Mouse (Mus musculus): ENCODE data around the gene Mplkip. TPM values are rescaled to one million over a fixed set of nuclear protein-coding genes. Genes with fewer than 3 reads are reported as not detected.

Gene Mplkip
- total and polyA plus RNA-seq, 3 experiments: 20.1 to 39.1 TPM; not detected in 1

GRCm38 (mm10) chr13:17717357-17717756 lies 22.4 kb downstream of the Mplkip start:
- Histone ChIP-seq H3K4me1 (ENCODE audit: control insufficient read depth in 1 of 2, insufficient read depth in 2 of 2, low read length in 2 of 2) (no peaks in the 10 kb centered on the region), H3K27me3 (ENCODE audit: control insufficient read depth in 1 of 2, insufficient read depth in 2 of 2, low read length in 2 of 2) (no peaks in the 10 kb centered on the region), H3K9me3 (replicated peaks; ENCODE audit: insufficient read depth, low read length) (no peaks in the 10 kb centered on the region), H3K9ac (ENCODE audit: control insufficient read depth, low read depth, low read length, poor library complexity, severe bottlenecking) (no peak overlapping the region), H3K36me3 (ENCODE audit: control insufficient read depth in 1 of 2, insufficient read depth in 2 of 2, low read length in 2 of 2) (peaks cover 0 to 18% of the 10 kb centered on the region in 2 experiments; a peak in 3 of 4 replicates), H3K4me3 (ENCODE audit: control insufficient read depth in 1 of 2, insufficient read depth in 1 of 2, low read depth in 2 of 2, low read length in 2 of 2) (no peak overlapping the region), H3K79me2 (ENCODE audit: control insufficient read depth, insufficient read depth, low read length, poor library complexity) (no peaks in the 10 kb centered on the region), H3K27ac (ENCODE audit: control insufficient read depth, low read depth, low read length) (no peak overlapping the region)
- no peak for DNase-seq (ENCODE audit: low read depth, low spot score)
- no peak for TF ChIP-seq CTCF (IDR thresholded peaks at IDR 0.05 in 2 of 3, conservative IDR thresholded peaks at IDR 0.05 in 1 of 3; ENCODE audit: control insufficient read depth in 1 of 3, insufficient read depth in 1 of 3, low read depth in 2 of 3, low read length in 3 of 3, poor library complexity in 1 of 3, severe bottlenecking in 1 of 3)
- no peak for TF ChIP-seq UBTF (IDR thresholded peaks at IDR 0.05; ENCODE audit: borderline replicate concordance, insufficient read depth, low read depth, low read length)
- no peak for TF ChIP-seq MAX (IDR thresholded peaks at IDR 0.05; ENCODE audit: low read length)
- no peak for TF ChIP-seq RAD21 (IDR thresholded peaks at IDR 0.05; ENCODE audit: low read depth, low read length)

GRCm38 (mm10) chr13:17727922-17728321 lies 32.9 kb downstream of the Mplkip start:
- no peaks in the 10 kb centered on the region for H3K9me3 ChIP-seq (replicated peaks; ENCODE audit: insufficient read depth, low read length)
- no peaks in the 10 kb centered on the region; a peak in 1 of 4 replicates for H3K4me1 ChIP-seq (ENCODE audit: control insufficient read depth in 1 of 2, insufficient read depth in 2 of 2, low read length in 2 of 2)
- no peak overlapping the region for H3K9ac ChIP-seq (ENCODE audit: control insufficient read depth, low read depth, low read length, poor library complexity, severe bottlenecking)
- H3K27me3 ChIP-seq (ENCODE audit: control insufficient read depth in 1 of 2, insufficient read depth in 2 of 2, low read length in 2 of 2): no peaks in the 10 kb centered on the region
- no peak for DNase-seq (ENCODE audit: low read depth, low spot score)
- peaks cover 8 to 22% of the 10 kb centered on the region in 2 experiments for H3K36me3 ChIP-seq (ENCODE audit: control insufficient read depth in 1 of 2, insufficient read depth in 2 of 2, low read length in 2 of 2)
- H3K4me3 ChIP-seq (ENCODE audit: control insufficient read depth in 1 of 2, insufficient read depth in 1 of 2, low read depth in 2 of 2, low read length in 2 of 2): no peak overlapping the region
- H3K79me2 ChIP-seq (ENCODE audit: control insufficient read depth, insufficient read depth, low read length, poor library complexity): no peaks in the 10 kb centered on the region
- no peak overlapping the region for H3K27ac ChIP-seq (ENCODE audit: control insufficient read depth, low read depth, low read length)
- TF ChIP-seq NELFE (IDR thresholded peaks at IDR 0.05; ENCODE audit: low read depth, low read length) (no peak), MAX (IDR thresholded peaks at IDR 0.05; ENCODE audit: low read length) (no peak), SIN3A (IDR thresholded peaks at IDR 0.05; ENCODE audit: low read length) (no peak), POLR2AphosphoS5 (IDR thresholded peaks at IDR 0.05; ENCODE audit: borderline replicate concordance, low read depth, low read length) (no peak), MYC (IDR thresholded peaks at IDR 0.05; ENCODE audit: low read depth, low read length) (no peak), ETS1 (IDR thresholded peaks at IDR 0.05; ENCODE audit: low read depth, low read length) (no peak), E2F4 (IDR thresholded peaks at IDR 0.05; ENCODE audit: borderline replicate concordance, low read depth, low read length) (no peak), MYB (IDR thresholded peaks at IDR 0.05; ENCODE audit: low read depth, low read length) (no peak), UBTF (IDR thresholded peaks at IDR 0.05; ENCODE audit: borderline replicate concordance, insufficient read depth, low read depth, low read length) (no peak), TBP (IDR thresholded peaks at IDR 0.05; ENCODE audit: low read depth, low read length) (no peak)

GRCm38 (mm10) chr13:17728798-17729197 lies 33.8 kb downstream of the Mplkip start:
- Histone ChIP-seq H3K27me3 (ENCODE audit: control insufficient read depth in 1 of 2, insufficient read depth in 2 of 2, low read length in 2 of 2) (no peaks in the 10 kb centered on the region), H3K9ac (ENCODE audit: control insufficient read depth, low read depth, low read length, poor library complexity, severe bottlenecking) (no peak overlapping the region), H3K9me3 (replicated peaks; ENCODE audit: insufficient read depth, low read length) (no peaks in the 10 kb centered on the region), H3K4me3 (ENCODE audit: control insufficient read depth in 1 of 2, insufficient read depth in 1 of 2, low read depth in 2 of 2, low read length in 2 of 2) (no peak overlapping the region), H3K27ac (ENCODE audit: control insufficient read depth, low read depth, low read length) (no peak overlapping the region), H3K4me1 (ENCODE audit: control insufficient read depth in 1 of 2, insufficient read depth in 2 of 2, low read length in 2 of 2) (no peaks in the 10 kb centered on the region; a peak in 1 of 4 replicates), H3K36me3 (ENCODE audit: control insufficient read depth in 1 of 2, insufficient read depth in 2 of 2, low read length in 2 of 2) (peaks cover 8 to 20% of the 10 kb centered on the region in 2 experiments), H3K79me2 (ENCODE audit: control insufficient read depth, insufficient read depth, low read length, poor library complexity) (no peaks in the 10 kb centered on the region)
- no peak for DNase-seq (ENCODE audit: low read depth, low spot score)
- no peak for TF ChIP-seq ETS1 (IDR thresholded peaks at IDR 0.05; ENCODE audit: low read depth, low read length)
- TF ChIP-seq TBP (IDR thresholded peaks at IDR 0.05; ENCODE audit: low read depth, low read length): no peak
- no peak for TF ChIP-seq HCFC1 (IDR thresholded peaks at IDR 0.05; ENCODE audit: low read depth, low read length)
- TF ChIP-seq RCOR1 (IDR thresholded peaks at IDR 0.05; ENCODE audit: low read depth, low read length): no peak

Other genes with a start within 250 kb of the Mplkip start
- 1.0 and 1.2 TPM in 2 replicates for gene Sugct, start 361 bp downstream of the Mplkip start, total RNA-seq (2012; rRNA removed)
- gene Sugct, start 361 bp downstream of the Mplkip start, polyA plus RNA-seq (2012; ENCODE audit: insufficient read depth in 1 of 2, insufficient read length in 2 of 2, low read depth in 1 of 2, low replicate concordance in 2 of 2, missing spikeins in 1 of 2): 1 to 10 TPM in 1 of 2 experiments, not detected in 1; 3.0 TPM
- gene Cdk13, start 109.9 kb downstream of the Mplkip start, total RNA-seq (2012; rRNA removed): 27.2 and 28.7 TPM in 2 replicates
- gene Cdk13, start 109.9 kb downstream of the Mplkip start, polyA plus RNA-seq (2012; ENCODE audit: insufficient read depth in 1 of 2, insufficient read length in 2 of 2, low read depth in 1 of 2, low replicate concordance in 2 of 2, missing spikeins in 1 of 2): 10 to 100 TPM in 1 of 2 experiments, not detected in 1; 43.7 TPM
- 12.9 and 13.1 TPM in 2 replicates for gene Rala, start 249.0 kb downstream of the Mplkip start, total RNA-seq (2012; rRNA removed)
- 10 to 100 TPM in 1 of 2 experiments, not detected in 1; 30.7 TPM for gene Rala, start 249.0 kb downstream of the Mplkip start, polyA plus RNA-seq (2012; ENCODE audit: insufficient read depth in 1 of 2, insufficient read length in 2 of 2, low read depth in 1 of 2, low replicate concordance in 2 of 2, missing spikeins in 1 of 2)